Comparison of ENCODE assay signal across 24 mouse cellular contexts in the genomic region with DNA sequence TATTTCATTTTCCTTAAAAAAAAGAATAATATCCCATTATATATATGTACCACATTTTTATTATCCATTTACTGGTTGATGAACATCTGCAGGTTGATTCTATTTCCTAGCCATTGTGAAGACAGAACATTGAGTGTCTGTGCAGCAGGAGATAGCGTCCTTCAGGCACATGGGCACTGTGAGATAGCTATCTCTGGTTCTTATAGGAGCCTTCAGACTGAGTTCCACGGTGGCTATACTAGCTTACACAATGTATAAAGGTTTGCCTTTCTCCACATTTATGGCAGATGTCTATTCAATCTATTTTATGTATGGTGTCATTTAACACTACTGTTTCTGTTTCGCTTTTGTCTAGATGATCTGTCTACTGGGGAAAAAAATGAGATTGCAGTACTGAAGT.
DNase-seq lines count a peak whose midpoint lies in the region; ATAC-seq and TF ChIP-seq lines count a peak whose summit lies in the region.
"Had no signal": no experiment of that assay in that cellular context is flagged by ENCODE, and none has a peak within 500 bp of the region (broad histone marks: within the 10 kb centered on the region; RNA-seq: fewer than 3 reads in every experiment).

No protein-coding gene starts in this region.

- intact Hi-C loops in heart, adult 2 months (cut with DNase I), result no loop called here

- no peak for DNase-seq in liver, postnatal 0 days
- no peak for DNase-seq in CH12.LX (ENCODE audit: extremely low read depth)
- DNase-seq in heart, adult 2 months, result no peak
- no peak for DNase-seq in spleen, postnatal 36 days (ENCODE audit: low spot score in 2 of 2)
- DNase-seq: adrenal gland, postnatal 10 days; adrenal gland, postnatal 36 days; cerebellum, adult 11 months; cerebellum, adult 8-10 months; cerebellum, postnatal 10 days; cerebellum, postnatal 36 days; embryo, embryonic 11 days; gastrocnemius, postnatal 10 days; gastrocnemius, postnatal 36 days had no signal

- H3K9me3 ChIP-seq in liver, embryonic 12.5 days (replicated peaks), result no peaks in the 10 kb centered on the region
- no peaks in the 10 kb centered on the region for H3K9me3 ChIP-seq in liver, postnatal 0 days (ENCODE audit: low read length)
- H3K9me3 ChIP-seq in CH12.LX (replicated peaks; ENCODE audit: low read length), result no peaks in the 10 kb centered on the region
- no peaks in the 10 kb centered on the region for H3K9me3 ChIP-seq in intestine, embryonic 15.5 days
- H3K9me3 ChIP-seq in forebrain, embryonic 12.5 days, result no peaks in the 10 kb centered on the region
- H3K9me3 ChIP-seq: forebrain, embryonic 10.5 days; G1E; hindbrain, embryonic 12.5 days; hindbrain, embryonic 15.5 days had no signal

- H3K4me1 ChIP-seq in liver, embryonic 12.5 days, result no peaks in the 10 kb centered on the region
- H3K4me1 ChIP-seq in liver, postnatal 0 days (ENCODE audit: insufficient read depth), result peaks cover 3% of the 10 kb centered on the region; the same call in 1 of the 2 replicates
- H3K4me1 ChIP-seq in CH12.LX (ENCODE audit: control insufficient read depth in 1 of 2, insufficient read depth in 2 of 2), result no peaks in the 10 kb centered on the region
- 0 out of 2 replicates have a peak, but pooled peaks cover 3% of the 10 kb centered on the region for H3K4me1 ChIP-seq in intestine, embryonic 15.5 days (replicated peaks)
- peaks cover 3% of the 10 kb centered on the region for H3K4me1 ChIP-seq in heart, adult 2 months (ENCODE audit: control insufficient read depth, insufficient read depth, low read length)
- no peaks in the 10 kb centered on the region; the same call in 1 of the 2 replicates for H3K4me1 ChIP-seq in forebrain, embryonic 12.5 days
- H3K4me1 ChIP-seq: hindbrain, embryonic 12.5 days; hindbrain, embryonic 15.5 days had no signal

- no peak for TF ChIP-seq RAD21 in CH12.LX (IDR thresholded peaks at IDR 0.05; ENCODE audit: low read depth, low read length)

- WGBS in liver, embryonic 12.5 days (ENCODE audit: insufficient replicate concordance), result 55% methylated on average over 3 of the region's 3 CpGs
- WGBS in liver, postnatal 0 days (ENCODE audit: insufficient replicate concordance), result 67% methylated on average over 3 of the region's 3 CpGs
- WGBS in intestine, embryonic 15.5 days, result 78% methylated on average over 3 of the region's 3 CpGs
- 88% methylated on average over 3 of the region's 3 CpGs for WGBS in heart, adult 2 months
- WGBS in forebrain, embryonic 12.5 days, result 98% methylated on average over 3 of the region's 3 CpGs

- peak; percentile 67 for ATAC-seq in liver, embryonic 12.5 days
- ATAC-seq in liver, postnatal 0 days, result no peak
- ATAC-seq in intestine, embryonic 15.5 days, result 0 out of 2 replicates have a peak, but pooled peaks have one; percentile 11
- ATAC-seq in megakaryocyte progenitor cell, adult 5-6 weeks (replicated peaks; ENCODE audit: poor library complexity), result peak; percentile 55; the same call in 1 of the 2 replicates
- no peak for ATAC-seq in forebrain, embryonic 12.5 days (ENCODE audit: low FRiP score)
- ATAC-seq: forebrain, embryonic 14.5 days; Patski had no signal

- no peak overlapping the region for H3K4me3 ChIP-seq in liver, embryonic 12.5 days
- no peak overlapping the region for H3K4me3 ChIP-seq in liver, postnatal 0 days (ENCODE audit: low read depth, low read length)
- H3K4me3 ChIP-seq in CH12.LX (replicated peaks in 1 of 3; ENCODE audit: low read depth in 2 of 3, low read length in 2 of 3, poor library complexity in 1 of 3), result no peak overlapping the region
- no peak overlapping the region for H3K4me3 ChIP-seq in intestine, embryonic 15.5 days (replicated peaks)
- H3K4me3 ChIP-seq in heart, adult 2 months, result no peak overlapping the region
- no peak overlapping the region for H3K4me3 ChIP-seq in forebrain, embryonic 12.5 days (replicated peaks)
- H3K4me3 ChIP-seq: forebrain, embryonic 10.5 days; hindbrain, embryonic 12.5 days; hindbrain, embryonic 15.5 days had no signal

- H3K27ac ChIP-seq in liver, embryonic 12.5 days, result no peak overlapping the region
- H3K27ac ChIP-seq in liver, postnatal 0 days (ENCODE audit: low read depth), result no peak overlapping the region
- H3K27ac ChIP-seq in CH12.LX (ENCODE audit: insufficient read depth, low read depth), result no peak overlapping the region
- H3K27ac ChIP-seq in intestine, embryonic 15.5 days, result no peak overlapping the region
- H3K27ac ChIP-seq in heart, adult 2 months, result no peak overlapping the region
- H3K27ac ChIP-seq in forebrain, embryonic 12.5 days, result no peak overlapping the region
- H3K27ac ChIP-seq: forebrain, embryonic 10.5 days; hindbrain, embryonic 12.5 days; hindbrain, embryonic 15.5 days had no signal

- H3K4me2 ChIP-seq in liver, embryonic 12.5 days, result no peak overlapping the region
- no peak overlapping the region for H3K4me2 ChIP-seq in liver, postnatal 0 days (ENCODE audit: low read depth, low read length)
- 0 out of 2 replicates have a peak overlapping the region, but pooled peaks have one; percentile 22 for H3K4me2 ChIP-seq in CH12.LX (ENCODE audit: insufficient read depth, low read depth, poor library complexity, severe bottlenecking)
- no peak overlapping the region for H3K4me2 ChIP-seq in intestine, embryonic 15.5 days (replicated peaks)
- no peak overlapping the region for H3K4me2 ChIP-seq in forebrain, embryonic 12.5 days
- H3K4me2 ChIP-seq: heart, embryonic 11.5 days; hindbrain, embryonic 12.5 days; hindbrain, embryonic 15.5 days had no signal

- in situ Hi-C loops in CH12.LX (cut with MboI; ENCODE audit: low pct_ligation_motif_present, low pct_unique_long_range_greater_than_20kb, low sequenced_read_pairs), result no loop called here

- no peaks in the 10 kb centered on the region for H3K27me3 ChIP-seq in liver, embryonic 12.5 days (replicated peaks)
- H3K27me3 ChIP-seq in liver, postnatal 0 days (ENCODE audit: insufficient read depth, low read length), result no peaks in the 10 kb centered on the region
- peaks cover 4% of the 10 kb centered on the region for H3K27me3 ChIP-seq in CH12.LX (replicated peaks)
- H3K27me3 ChIP-seq in intestine, embryonic 15.5 days (replicated peaks), result no peaks in the 10 kb centered on the region
- H3K27me3 ChIP-seq in heart, adult 2 months (ENCODE audit: control insufficient read depth, insufficient read depth, low read length), result no peaks in the 10 kb centered on the region
- no peaks in the 10 kb centered on the region for H3K27me3 ChIP-seq in forebrain, embryonic 12.5 days
- H3K27me3 ChIP-seq: hindbrain, embryonic 12.5 days; hindbrain, embryonic 15.5 days; Patski had no signal

- dilution Hi-C loops in CH12.LX (cut with MboI; ENCODE audit: extremely low pct_ligation_motif_present, extremely low pct_unique_long_range_greater_than_20kb, low sequenced_read_pairs), result no loop called here

- TF ChIP-seq EP300 in liver, postnatal 0 days (IDR thresholded peaks at IDR 0.05; ENCODE audit: low read depth), result no peak
- no peak for TF ChIP-seq EP300 in CH12.LX (IDR thresholded peaks at IDR 0.05; ENCODE audit: low read length)
- TF ChIP-seq EP300 in heart, adult 2 months (IDR thresholded peaks at IDR 0.05; ENCODE audit: insufficient read depth, low read depth, low read length), result no peak

- H3K79me2 ChIP-seq in CH12.LX (replicated peaks; ENCODE audit: control insufficient read depth, extremely low read depth, insufficient read depth, poor library complexity, severe bottlenecking), result no peaks in the 10 kb centered on the region
- no peaks in the 10 kb centered on the region for H3K79me2 ChIP-seq in heart, adult 2 months (replicated peaks; ENCODE audit: control insufficient read depth, insufficient read depth, low read length)

- H3K9ac ChIP-seq in liver, embryonic 12.5 days, result no peak overlapping the region
- H3K9ac ChIP-seq in liver, postnatal 0 days (replicated peaks), result no peak overlapping the region
- H3K9ac ChIP-seq in CH12.LX (ENCODE audit: insufficient read depth, low read depth), result no peak overlapping the region
- no peak overlapping the region for H3K9ac ChIP-seq in intestine, embryonic 15.5 days
- no peak overlapping the region for H3K9ac ChIP-seq in heart, adult 2 months (ENCODE audit: low read depth, low read length)
- no peak overlapping the region for H3K9ac ChIP-seq in forebrain, embryonic 12.5 days
- H3K9ac ChIP-seq: hindbrain, embryonic 12.5 days; hindbrain, embryonic 15.5 days had no signal

- no peaks in the 10 kb centered on the region for H3K36me3 ChIP-seq in liver, embryonic 12.5 days
- H3K36me3 ChIP-seq in liver, postnatal 0 days (replicated peaks; ENCODE audit: insufficient read depth, low read length), result no peaks in the 10 kb centered on the region
- H3K36me3 ChIP-seq in CH12.LX (replicated peaks in 1 of 2; ENCODE audit: control insufficient read depth in 1 of 2, insufficient read depth in 1 of 2, low read length in 1 of 2), result no peaks in the 10 kb centered on the region
- H3K36me3 ChIP-seq in intestine, embryonic 15.5 days, result no peaks in the 10 kb centered on the region
- H3K36me3 ChIP-seq in heart, adult 2 months (ENCODE audit: control insufficient read depth, insufficient read depth, low read length), result peaks cover 6% of the 10 kb centered on the region
- H3K36me3 ChIP-seq in forebrain, embryonic 12.5 days (replicated peaks), result peaks cover 13% of the 10 kb centered on the region; the same call in 1 of the 2 replicates
- H3K36me3 ChIP-seq: G1E had no signal

- no peak for TF ChIP-seq CTCF in liver, postnatal 0 days (IDR thresholded peaks at IDR 0.05; ENCODE audit: low read depth)
- TF ChIP-seq CTCF in CH12.LX (conservative IDR thresholded peaks at IDR 0.05 in 1 of 2, IDR thresholded peaks at IDR 0.05 in 1 of 2; ENCODE audit: low read depth in 2 of 2, low read length in 2 of 2), result no peak
- no peak for TF ChIP-seq CTCF in heart, adult 2 months (IDR thresholded peaks at IDR 0.05)

- TF ChIP-seq POLR2A in CH12.LX (IDR thresholded peaks at IDR 0.05; ENCODE audit: low read depth, low read length), result no peak
- TF ChIP-seq POLR2A in heart, adult 2 months (IDR thresholded peaks at IDR 0.05; ENCODE audit: insufficient read depth, low read depth, low read length), result no peak

TF ChIP-seq in CH12.LX, 34 proteins besides CTCF, POLR2A, EP300 and RAD21:
- TF ChIP-seq POLR2AphosphoS2 (IDR thresholded peaks at IDR 0.05; ENCODE audit: low read depth, low read length), result no peak
- no peak for TF ChIP-seq ZMIZ1 (IDR thresholded peaks at IDR 0.05; ENCODE audit: low read depth, low read length)
- TF ChIP-seq E2F4 (IDR thresholded peaks at IDR 0.05; ENCODE audit: insufficient replicate concordance, low read depth, low read length), result no peak
- no peak for TF ChIP-seq USF2 (conservative IDR thresholded peaks at IDR 0.05; ENCODE audit: low read depth, low read length)
- no peak for TF ChIP-seq USF1 (IDR thresholded peaks at IDR 0.05; ENCODE audit: low read depth, low read length)
- no peak for TF ChIP-seq MXI1 (IDR thresholded peaks at IDR 0.05; ENCODE audit: low read depth, low read length)
- no peak for TF ChIP-seq JUN (IDR thresholded peaks at IDR 0.05; ENCODE audit: insufficient read depth, low read depth, low read length)
- no peak for TF ChIP-seq PAX5 (IDR thresholded peaks at IDR 0.05; ENCODE audit: low read length)
- TF ChIP-seq SIN3A (IDR thresholded peaks at IDR 0.05; ENCODE audit: low read length), result no peak
TF ChIP-seq in CH12.LX: peak in this region for 0.

Comparison
In these comparisons a context has a peak if more than half of its experiments do, and no peak if none do; other contexts are left out.
1. ATAC-seq: peak in liver, embryonic 12.5 days (single experiment), intestine, embryonic 15.5 days (single experiment) and megakaryocyte progenitor cell, adult 5-6 weeks (single experiment); none in liver, postnatal 0 days (single experiment) and forebrain, embryonic 12.5 days (single experiment).